Mouse (Mus musculus) bone marrow, adult 2 months (tissue): Measurements from ENCODE around the gene Chmp6.

Experiments
- CTCF ChIP-seq: fragments of 200-500 bp; IDR thresholded peaks from 2 replicates; pipeline ENCODE4 v1.5.1; 2011; ENCODE audit warnings: low read length, control low read depth; ENCODE audit not compliant: control insufficient read depth, insufficient read depth
- POLR2A ChIP-seq: fragments of 200-500 bp; IDR thresholded peaks from 2 replicates; pipeline ENCODE4 v1.6.1; 2011; ENCODE audit warnings: low read depth, mild to moderate bottlenecking, control low read depth, low read length, borderline replicate concordance; ENCODE audit not compliant: control insufficient read depth

- TF ChIP-seq CTCF (peak; percentile 5; the same call in 1 of the 2 replicates), POLR2A (no peak)
These were observed 36.1 kb upstream of the Chmp6 start for GRCm38 (mm10) chr11:119877124-119877523.
